Mouse (Mus musculus) liver, embryonic 13.5 days (tissue): ENCODE results near the gene Aldh1l1. TPM values are rescaled to one million over a fixed set of nuclear protein-coding genes. Genes with fewer than 3 reads are reported as not detected.

Experiments used
- ATAC-seq: fragments of 200-750 bp; cut with Nextera tagmentation; 2 replicates; pipeline ENCODE4 v1.8.0; 2017; ENCODE audit warnings: low read depth, mild to moderate bottlenecking, moderate number of reproducible peaks, moderate library complexity
- DNase-seq: peaks from one replicate; pipeline ENCODE4 v3.0.0; 2022
- H3K27ac ChIP-seq: fragments of 300-500 bp; sonication (generic); 2 replicates; pipeline ENCODE4 v1.5.1; 2015; ENCODE audit warnings: moderate library complexity, mild to moderate bottlenecking, inconsistent platforms
- H3K27me3 ChIP-seq: fragments of 300-500 bp; sonication (generic); 2 replicates; pipeline ENCODE4 v1.6.1; 2015; ENCODE audit warnings: mild to moderate bottlenecking, inconsistent platforms
- H3K36me3 ChIP-seq: fragments of 300-500 bp; sonication (generic); 2 replicates; pipeline ENCODE4 v1.6.1; 2015; ENCODE audit warnings: mild to moderate bottlenecking, inconsistent platforms
- H3K4me1 ChIP-seq: fragments of 300-500 bp; sonication (generic); replicated peaks from 2 replicates; pipeline ENCODE4 v1.6.1; 2015; ENCODE audit warnings: inconsistent platforms
- H3K4me2 ChIP-seq: fragments of 300-500 bp; sonication (generic); 2 replicates; pipeline ENCODE4 v1.6.1; 2015; ENCODE audit warnings: inconsistent platforms, mild to moderate bottlenecking, moderate library complexity
- H3K4me3 ChIP-seq: fragments of 300-500 bp; sonication (generic); replicated peaks from 2 replicates; pipeline ENCODE4 v1.5.1; 2015; ENCODE audit warnings: mild to moderate bottlenecking, inconsistent platforms
- H3K9ac ChIP-seq: fragments of 300-500 bp; sonication (generic); 2 replicates; pipeline ENCODE4 v1.6.1; 2015; ENCODE audit warnings: mild to moderate bottlenecking, inconsistent platforms
- H3K9me3 ChIP-seq: fragments of 300-500 bp; sonication (generic); replicated peaks from 2 replicates; pipeline ENCODE4 v1.6.1; 2016; ENCODE audit warnings: inconsistent platforms
- WGBS: fragments of 180-500 bp; shearing (Covaris S2); methylation state at CpG from one replicate; pipeline ENCODE4 v1.1.7; 2015; ENCODE audit not compliant: insufficient replicate concordance; 5-methylcytosine and 5-hydroxymethylcytosine counted together
- polyA plus RNA-seq: library from polyadenylated mRNA; unstranded; fragments of >200 nt; fragmentation: Nextera tagmentation; extraction: Ambion mirVana; gene quantifications from 2 replicates; pipeline ENCODE4 v1.2.1, GENCODE M21; 2015

Aldh1l1 gene
- polyA plus RNA-seq, 1 experiment from 2014 or later: 12.3 TPM

- Histone ChIP-seq H3K27me3 (no peaks in the 10 kb centered on the region), H3K4me2 (no peak overlapping the region), H3K4me1 (peaks cover 96% of the 10 kb centered on the region), H3K9me3 (no peaks in the 10 kb centered on the region), H3K4me3 (no peak overlapping the region), H3K36me3 (peaks cover 3% of the 10 kb centered on the region; the same call in 1 of the 2 replicates), H3K9ac (no peak overlapping the region), H3K27ac (peak overlapping the region; percentile 3; the same call in 1 of the 2 replicates)
- ATAC-seq (no peak), DNase-seq (no peak)
- 68% methylated on average over 8 of the region's 8 CpGs for WGBS
Observed at GRCm38 (mm10) chr6:90613277-90613676, 127.0 kb downstream of the Aldh1l1 start.

DNA sequence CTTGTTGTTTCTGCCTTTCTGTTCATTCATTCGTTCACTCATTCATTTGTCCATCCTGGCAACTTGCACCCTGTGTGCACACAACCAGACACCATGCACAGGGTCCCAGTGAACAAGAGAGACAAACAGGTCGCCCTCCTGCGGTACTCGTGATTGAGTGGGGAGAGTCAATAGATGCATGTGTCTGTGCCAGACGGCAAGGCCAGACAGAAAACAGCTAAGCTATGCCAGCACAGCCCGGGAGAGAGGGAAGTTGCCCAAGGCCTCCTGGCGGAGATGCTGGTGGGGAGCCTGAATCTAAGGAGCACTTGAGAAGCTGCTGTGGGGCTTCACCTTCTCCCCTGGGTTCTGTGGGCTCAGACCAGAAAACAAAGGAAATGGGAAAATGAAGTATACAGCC lies 129.1 kb downstream of the Aldh1l1 start:
- Histone ChIP-seq H3K4me1 (peaks cover 96% of the 10 kb centered on the region), H3K4me3 (no peak overlapping the region), H3K4me2 (no peak overlapping the region), H3K36me3 (peaks cover 3% of the 10 kb centered on the region; the same call in 1 of the 2 replicates), H3K27ac (peak overlapping the region; percentile 99), H3K9ac (no peak overlapping the region), H3K27me3 (no peaks in the 10 kb centered on the region), H3K9me3 (no peaks in the 10 kb centered on the region)
- no peak for DNase-seq
- WGBS: 72% methylated on average over 7 of the region's 7 CpGs
- ATAC-seq: no peak

DNA sequence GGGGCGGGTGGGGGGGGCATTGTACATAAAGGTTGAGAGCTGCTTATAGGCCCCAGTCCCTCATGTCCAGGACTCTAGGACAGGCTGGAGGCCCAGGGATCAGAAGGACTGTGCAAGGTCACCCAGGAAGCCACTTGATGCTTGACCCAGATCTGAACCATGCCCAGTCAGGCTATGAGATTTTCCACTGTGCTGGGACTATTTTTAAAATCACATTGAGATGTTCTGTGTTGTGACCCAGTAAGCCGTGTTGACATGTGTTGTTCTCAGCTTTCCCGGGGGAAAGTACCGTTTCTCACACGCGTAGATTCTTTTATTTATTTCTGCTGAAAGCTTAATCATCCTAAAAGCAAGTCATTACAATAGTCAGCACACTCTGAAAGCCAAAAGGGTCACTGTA lies 129.8 kb downstream of the Aldh1l1 start:
- Histone ChIP-seq H3K9me3 (no peaks in the 10 kb centered on the region), H3K4me1 (peaks cover 96% of the 10 kb centered on the region), H3K9ac (peak overlapping the region; percentile 41), H3K36me3 (peaks cover 3% of the 10 kb centered on the region; the same call in 1 of the 2 replicates), H3K27ac (peak overlapping the region; percentile 99), H3K4me2 (no peak overlapping the region), H3K4me3 (no peak overlapping the region), H3K27me3 (no peaks in the 10 kb centered on the region)
- no peak for DNase-seq
- 83% methylated on average over 6 of the region's 6 CpGs for WGBS
- ATAC-seq: no peak

DNA sequence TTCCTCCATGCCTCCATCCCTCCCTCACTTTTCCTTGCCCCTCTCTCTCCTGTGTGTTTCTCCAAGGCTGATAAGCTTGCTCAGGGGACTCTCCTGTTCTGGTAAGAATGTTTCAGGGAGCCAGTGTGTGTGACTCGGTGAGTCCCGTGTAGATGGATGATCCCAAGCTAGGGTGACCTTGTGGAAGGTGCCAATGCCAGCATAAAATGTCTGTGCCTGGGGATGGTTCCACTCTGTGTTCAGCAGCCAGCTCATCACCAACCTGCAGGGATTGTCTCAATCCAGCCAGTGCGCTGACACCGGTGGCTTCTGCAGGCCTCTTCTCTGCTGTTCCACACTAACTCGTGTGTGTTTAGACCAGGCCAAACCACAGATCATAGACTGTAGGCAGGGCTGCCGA lies 130.3 kb downstream of the Aldh1l1 start:
- Histone ChIP-seq H3K27me3 (no peaks in the 10 kb centered on the region), H3K9ac (peak overlapping the region; percentile 41), H3K27ac (peak overlapping the region; percentile 99), H3K9me3 (no peaks in the 10 kb centered on the region), H3K4me1 (peaks cover 96% of the 10 kb centered on the region), H3K4me2 (peak overlapping the region; percentile 90; the same call in 1 of the 2 replicates), H3K36me3 (peaks cover 3% of the 10 kb centered on the region; the same call in 1 of the 2 replicates), H3K4me3 (no peak overlapping the region)
- ATAC-seq: no peak
- WGBS: 61% methylated on average over 6 of the region's 6 CpGs
- DNase-seq: no peak

- Histone ChIP-seq H3K4me1 (peaks cover 99% of the 10 kb centered on the region), H3K27me3 (no peaks in the 10 kb centered on the region), H3K4me3 (peak overlapping the region; percentile 67), H3K36me3 (peaks cover 2% of the 10 kb centered on the region; the same call in 1 of the 2 replicates), H3K9ac (peak overlapping the region; percentile 90), H3K9me3 (no peaks in the 10 kb centered on the region), H3K4me2 (peak overlapping the region; percentile 90), H3K27ac (peak overlapping the region; percentile 99)
- ATAC-seq (peak; percentile 16; the same call in 1 of the 2 replicates), DNase-seq (peak; percentile 51)
- 9% methylated on average over 4 of the region's 4 CpGs for WGBS
Observed at GRCm38 (mm10) chr6:90618274-90618673, 132.0 kb downstream of the Aldh1l1 start.

DNA sequence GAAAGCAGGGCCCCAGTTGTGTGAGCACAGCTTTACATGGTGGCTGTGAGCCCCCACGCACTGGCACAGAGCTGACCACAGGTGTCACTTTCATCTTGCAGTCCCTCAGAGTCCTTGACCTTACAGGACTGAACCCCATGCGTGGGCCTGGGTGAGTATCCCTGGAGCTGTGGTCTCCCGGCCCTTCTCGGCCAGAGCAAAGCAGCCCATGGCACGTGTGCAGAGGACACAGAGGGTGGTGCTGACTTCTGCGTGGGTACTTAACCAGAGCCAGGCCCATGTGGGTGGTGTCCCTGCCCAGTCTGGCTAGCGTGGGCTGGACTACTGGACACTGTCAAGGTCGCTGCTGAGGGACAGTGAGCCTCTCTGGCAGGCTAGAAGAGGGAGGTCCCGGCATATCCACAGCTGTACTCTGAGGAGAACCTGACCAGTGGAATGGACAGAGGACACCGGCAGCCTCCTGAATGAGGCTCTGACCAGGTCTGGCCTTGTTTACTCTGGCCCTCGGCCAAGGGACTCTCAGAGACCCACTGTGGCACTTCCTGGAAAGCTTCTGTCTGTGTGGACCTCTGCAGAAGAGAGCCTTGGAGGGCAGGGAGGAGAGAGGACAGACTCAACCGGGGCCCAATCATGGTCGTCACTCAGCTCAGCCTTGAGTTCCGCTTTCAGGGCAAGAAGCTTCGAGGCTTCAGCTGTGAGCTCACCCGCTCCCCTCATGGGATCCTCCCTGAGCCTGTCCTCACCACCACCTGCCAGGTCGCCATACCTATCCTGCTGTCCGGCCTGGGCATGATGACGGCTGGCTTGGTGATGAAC lies 132.8 kb downstream of the Aldh1l1 start:
- Histone ChIP-seq H3K27me3 (no peaks in the 10 kb centered on the region), H3K27ac (peak overlapping the region; percentile 99), H3K4me2 (peak overlapping the region; percentile 90), H3K4me1 (peaks cover 100% of the 10 kb centered on the region), H3K4me3 (peak overlapping the region; percentile 67), H3K36me3 (no peaks in the 10 kb centered on the region), H3K9ac (peak overlapping the region; percentile 90), H3K9me3 (no peaks in the 10 kb centered on the region)
- DNase-seq (peak; percentile 34), ATAC-seq (peak; percentile 3; the same call in 1 of the 2 replicates)
- 21% methylated on average over 19 of the region's 19 CpGs for WGBS

- Histone ChIP-seq H3K9ac (peak overlapping the region; percentile 90), H3K27me3 (no peaks in the 10 kb centered on the region), H3K9me3 (no peaks in the 10 kb centered on the region), H3K4me1 (peaks cover 100% of the 10 kb centered on the region), H3K36me3 (peaks cover under 1% of the 10 kb centered on the region; the same call in 1 of the 2 replicates), H3K4me2 (peak overlapping the region; percentile 90), H3K4me3 (peak overlapping the region; percentile 67), H3K27ac (peak overlapping the region; percentile 99)
- no peak for ATAC-seq
- DNase-seq: peak; percentile 45
- 38% methylated on average over 5 of the region's 5 CpGs for WGBS
Observed at GRCm38 (mm10) chr6:90619936-90620335, 133.7 kb downstream of the Aldh1l1 start.

- H3K27me3 ChIP-seq: no peaks in the 10 kb centered on the region
- H3K4me1 ChIP-seq: peaks cover 100% of the 10 kb centered on the region
- DNase-seq (peak; percentile 15), ATAC-seq (no peak)
- WGBS: 45% methylated on average over 9 of the region's 9 CpGs
- peak overlapping the region; percentile 99 for H3K27ac ChIP-seq
- peak overlapping the region; percentile 90 for H3K4me2 ChIP-seq
- peak overlapping the region; percentile 67 for H3K4me3 ChIP-seq
- H3K9ac ChIP-seq: peak overlapping the region; percentile 90
- no peaks in the 10 kb centered on the region for H3K9me3 ChIP-seq
- peaks cover 10% of the 10 kb centered on the region for H3K36me3 ChIP-seq
Observed at GRCm38 (mm10) chr6:90620791-90621583, 134.8 kb downstream of the Aldh1l1 start.

DNA sequence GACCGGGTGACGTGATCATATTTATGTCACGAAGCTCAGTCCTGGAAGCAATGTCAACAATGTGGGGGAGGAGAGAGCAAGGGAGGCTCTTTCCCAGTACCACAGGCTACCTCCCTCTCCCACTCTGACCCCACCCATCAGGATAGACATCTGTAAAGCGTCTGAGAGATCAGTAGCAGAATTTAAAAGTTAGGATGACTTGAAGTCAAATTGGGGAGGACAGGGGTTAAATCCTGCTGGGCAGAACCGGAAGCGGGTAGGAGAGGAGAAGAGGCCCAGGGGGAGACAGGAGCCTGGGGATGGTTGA lies 135.3 kb downstream of the Aldh1l1 start:
- Histone ChIP-seq H3K36me3 (peaks cover 15% of the 10 kb centered on the region), H3K4me1 (peaks cover 100% of the 10 kb centered on the region), H3K4me3 (peak overlapping the region; percentile 67), H3K27me3 (no peaks in the 10 kb centered on the region), H3K4me2 (peak overlapping the region; percentile 90), H3K9me3 (no peaks in the 10 kb centered on the region), H3K9ac (peak overlapping the region; percentile 90), H3K27ac (peak overlapping the region; percentile 99)
- ATAC-seq: no peak
- WGBS: 33% methylated on average over 6 of the region's 6 CpGs
- peak; percentile 48 for DNase-seq

GRCm38 (mm10) chr6:90622758-90623455 lies 136.7 kb downstream of the Aldh1l1 start:
- no peaks in the 10 kb centered on the region for H3K27me3 ChIP-seq
- DNase-seq: peak; percentile 90
- H3K9ac ChIP-seq: peak overlapping the region; percentile 90
- peaks cover 100% of the 10 kb centered on the region for H3K4me1 ChIP-seq
- H3K36me3 ChIP-seq: peaks cover 29% of the 10 kb centered on the region
- WGBS: 12% methylated on average over 11 of the region's 11 CpGs
- peak overlapping the region; percentile 99 for H3K27ac ChIP-seq
- H3K4me2 ChIP-seq: peak overlapping the region; percentile 90
- H3K4me3 ChIP-seq: peak overlapping the region; percentile 67
- no peaks in the 10 kb centered on the region for H3K9me3 ChIP-seq
- peak; percentile 92 for ATAC-seq

DNA sequence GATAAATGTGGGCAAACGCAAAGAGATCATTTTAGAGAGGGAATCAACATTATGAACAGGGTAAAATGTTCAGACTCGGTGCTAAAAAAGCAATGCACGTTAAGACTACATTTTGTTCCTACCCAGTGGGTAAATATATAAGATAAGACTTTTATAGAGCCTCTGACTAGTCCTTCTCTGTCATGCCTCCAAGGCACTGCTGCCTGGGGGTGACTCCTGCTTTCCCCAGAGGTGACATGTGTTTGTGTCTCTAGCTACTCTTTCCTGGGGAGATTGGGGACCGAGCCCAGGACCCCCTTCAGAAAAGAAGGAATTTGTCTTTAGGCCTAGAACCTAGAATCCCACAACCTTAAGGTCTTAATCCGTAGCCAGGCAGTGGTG lies 137.2 kb downstream of the Aldh1l1 start:
- Histone ChIP-seq H3K4me3 (peak overlapping the region; percentile 67), H3K9ac (peak overlapping the region; percentile 90), H3K27ac (peak overlapping the region; percentile 99), H3K4me1 (peaks cover 99% of the 10 kb centered on the region), H3K36me3 (peaks cover 34% of the 10 kb centered on the region), H3K27me3 (no peaks in the 10 kb centered on the region), H3K9me3 (no peaks in the 10 kb centered on the region), H3K4me2 (peak overlapping the region; percentile 90)
- ATAC-seq: 0 out of 2 replicates have a peak, but pooled peaks have one; percentile 16
- 22% methylated on average over 5 of the region's 5 CpGs for WGBS
- DNase-seq: no peak
